Mouse (Mus musculus) CH12F3 (cell line): Measurements from ENCODE around the gene Retsat.

ENCODE experiments used
- in situ Hi-C: fragments of 300-500 bp; cut with MboI; formaldehyde crosslinking; loops from 2 replicates; pipeline ENCODE4 v1.14.3; 2020; ENCODE audit warnings: low sequenced_read_pairs

The Retsat gene

DNA sequence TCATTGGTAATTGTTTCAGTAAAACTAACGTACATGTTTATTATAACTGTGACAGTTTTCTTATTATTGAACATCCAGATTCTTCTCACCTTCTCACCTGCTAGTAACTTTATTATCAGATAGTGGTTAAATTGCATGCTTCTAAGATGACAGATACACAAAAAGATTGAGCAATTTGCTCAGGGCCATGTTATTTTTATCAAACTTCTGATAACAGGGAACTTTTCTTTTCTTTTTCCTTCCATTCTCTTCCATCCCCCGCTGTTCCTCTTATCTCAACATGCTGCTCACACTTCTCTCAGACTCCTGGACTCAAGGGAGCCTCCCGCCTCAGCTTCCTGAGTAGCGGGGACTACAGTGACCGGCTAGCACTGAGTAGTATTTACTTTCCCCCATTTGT lies 22.6 kb downstream of the Retsat start:
- in situ Hi-C loops, result no loop called here

- in situ Hi-C loops, result no loop called here
Measured at GRCm38 (mm10) chr6:72622917-72623316, 24.6 kb downstream of the Retsat start.

GRCm38 (mm10) chr6:72623661-72624402 lies 25.6 kb downstream of the Retsat start:
- in situ Hi-C loops, result no loop called here

DNA sequence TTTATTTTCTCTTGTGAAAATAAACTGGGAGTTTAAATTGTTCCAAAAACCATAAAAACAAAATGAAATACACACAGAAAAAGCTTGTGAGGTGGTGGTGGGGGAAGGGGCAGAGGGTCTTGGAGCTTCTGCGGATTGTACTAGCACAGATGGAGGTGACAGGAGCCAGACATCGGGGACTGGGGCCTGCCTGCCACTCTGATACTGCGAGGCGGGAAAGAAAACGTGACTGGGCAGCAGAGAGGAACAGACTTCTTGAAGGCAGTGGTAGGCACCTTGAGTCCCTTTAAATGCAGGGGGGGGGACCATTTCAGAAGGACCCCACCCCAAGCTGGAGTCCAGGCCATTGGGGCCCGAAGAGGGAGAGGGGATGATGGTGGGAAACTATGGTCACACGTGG lies 28.1 kb downstream of the Retsat start:
- in situ Hi-C loops, result no loop called here

GRCm38 (mm10) chr6:72627276-72627675 lies 29.0 kb downstream of the Retsat start:
- in situ Hi-C loops, result no loop called here

DNA sequence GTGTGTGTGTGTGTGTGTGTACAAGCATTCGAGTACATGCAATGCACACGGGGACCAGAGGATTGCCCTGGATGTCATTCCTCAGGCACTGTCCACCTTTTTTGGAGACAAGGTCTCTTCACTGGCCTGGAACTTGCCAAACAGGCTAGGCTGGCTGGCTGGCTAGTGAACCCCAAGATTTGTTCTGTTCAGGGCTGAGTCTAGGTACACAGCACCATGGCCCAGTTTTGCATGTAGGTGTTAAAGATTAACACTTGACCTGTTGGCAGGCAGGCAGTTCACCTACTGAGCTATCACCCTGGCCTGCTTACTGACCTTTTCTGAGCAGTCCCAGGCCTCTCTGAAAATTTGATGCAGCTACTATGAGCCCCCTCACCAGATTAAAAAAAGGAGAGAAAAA lies 32.1 kb downstream of the Retsat start:
- in situ Hi-C loops, result no loop called here

GRCm38 (mm10) chr6:72630961-72631360 lies 32.7 kb downstream of the Retsat start:
- in situ Hi-C loops, result no loop called here

- in situ Hi-C loops, result no loop called here
Measured at GRCm38 (mm10) chr6:72631700-72632099, 33.4 kb downstream of the Retsat start.

- in situ Hi-C loops, result no loop called here
Measured at GRCm38 (mm10) chr6:72634311-72634710, 36.0 kb downstream of the Retsat start.

DNA sequence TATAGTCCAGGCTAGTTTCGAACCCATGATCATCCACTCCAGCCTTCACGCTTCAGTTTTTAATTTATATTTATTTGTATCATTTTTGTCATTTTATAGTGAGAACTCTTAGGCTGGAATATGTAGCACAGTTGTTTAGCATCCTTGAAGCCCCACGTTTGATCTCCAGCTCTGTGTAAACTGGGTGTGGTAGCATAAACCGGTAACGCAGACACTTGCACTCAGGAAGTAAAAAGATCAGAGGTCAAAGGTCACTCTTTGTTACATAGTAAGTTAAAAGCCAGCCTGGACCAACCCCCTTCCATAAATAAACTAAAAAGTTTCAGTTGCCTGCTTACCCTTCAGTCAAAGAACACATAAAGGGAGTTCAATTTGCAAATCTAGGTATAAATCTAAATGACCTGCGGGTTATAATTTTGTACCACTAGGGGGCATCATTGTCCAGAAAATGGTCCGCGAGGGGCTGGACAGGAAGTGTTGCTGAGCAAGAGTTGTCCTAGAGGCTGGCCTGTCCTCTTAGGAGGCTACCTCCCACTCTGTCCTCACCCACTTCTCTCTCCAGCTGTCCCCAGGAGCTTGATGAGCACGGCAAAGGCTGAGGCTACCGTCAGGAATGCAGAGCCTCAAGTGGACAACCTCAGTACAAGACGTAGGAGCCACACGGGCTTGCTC lies 37.6 kb downstream of the Retsat start:
- in situ Hi-C loops, result no loop called here

GRCm38 (mm10) chr6:72636940-72637339 lies 38.7 kb downstream of the Retsat start:
- in situ Hi-C loops, result no loop called here

GRCm38 (mm10) chr6:72641218-72641954 lies 43.1 kb downstream of the Retsat start:
- in situ Hi-C loops, result no loop called here

GRCm38 (mm10) chr6:72644576-72644975 lies 46.3 kb downstream of the Retsat start:
- in situ Hi-C loops, result no loop called here

- in situ Hi-C loops, result no loop called here
Measured at GRCm38 (mm10) chr6:72645364-72645763, 47.1 kb downstream of the Retsat start.

DNA sequence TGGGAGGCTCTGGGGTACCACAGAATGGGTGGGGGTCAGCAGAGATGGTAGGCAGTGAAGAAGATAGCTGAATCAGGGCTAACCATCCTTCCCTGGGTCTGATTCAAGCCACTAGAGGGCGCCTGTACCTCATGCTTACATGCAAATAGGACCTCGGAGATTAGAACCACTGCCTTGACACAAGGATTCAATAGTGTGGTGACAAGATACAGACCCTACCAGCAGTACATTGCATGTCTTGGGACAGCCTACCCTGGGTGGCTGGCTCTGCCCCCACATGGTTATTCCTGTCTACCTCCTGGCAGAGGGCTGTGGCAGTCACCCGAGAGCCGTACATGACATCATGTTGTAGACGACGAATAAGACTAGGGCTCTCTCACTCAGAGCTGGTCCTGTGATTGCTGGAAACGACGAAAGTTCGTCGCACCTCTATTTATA lies 49.1 kb downstream of the Retsat start:
- in situ Hi-C loops, result no loop called here

GRCm38 (mm10) chr6:72648002-72648595 lies 49.8 kb downstream of the Retsat start:
- in situ Hi-C loops, result no loop called here

- in situ Hi-C loops, result loop anchor here (25.0 kb wide), 1 partner anchor 187 kb away; no protein-coding TSS in a partner anchor
Measured at GRCm38 (mm10) chr6:72650338-72650851, 52.1 kb downstream of the Retsat start.

GRCm38 (mm10) chr6:72653419-72653818 lies 55.1 kb downstream of the Retsat start:
- in situ Hi-C loops, result loop anchor here (25.0 kb wide), 1 partner anchor 184 kb away; no protein-coding TSS in a partner anchor

- in situ Hi-C loops, result loop anchor here (25.0 kb wide), 1 partner anchor 183 kb away; no protein-coding TSS in a partner anchor
Measured at GRCm38 (mm10) chr6:72654355-72654754, 56.1 kb downstream of the Retsat start.

DNA sequence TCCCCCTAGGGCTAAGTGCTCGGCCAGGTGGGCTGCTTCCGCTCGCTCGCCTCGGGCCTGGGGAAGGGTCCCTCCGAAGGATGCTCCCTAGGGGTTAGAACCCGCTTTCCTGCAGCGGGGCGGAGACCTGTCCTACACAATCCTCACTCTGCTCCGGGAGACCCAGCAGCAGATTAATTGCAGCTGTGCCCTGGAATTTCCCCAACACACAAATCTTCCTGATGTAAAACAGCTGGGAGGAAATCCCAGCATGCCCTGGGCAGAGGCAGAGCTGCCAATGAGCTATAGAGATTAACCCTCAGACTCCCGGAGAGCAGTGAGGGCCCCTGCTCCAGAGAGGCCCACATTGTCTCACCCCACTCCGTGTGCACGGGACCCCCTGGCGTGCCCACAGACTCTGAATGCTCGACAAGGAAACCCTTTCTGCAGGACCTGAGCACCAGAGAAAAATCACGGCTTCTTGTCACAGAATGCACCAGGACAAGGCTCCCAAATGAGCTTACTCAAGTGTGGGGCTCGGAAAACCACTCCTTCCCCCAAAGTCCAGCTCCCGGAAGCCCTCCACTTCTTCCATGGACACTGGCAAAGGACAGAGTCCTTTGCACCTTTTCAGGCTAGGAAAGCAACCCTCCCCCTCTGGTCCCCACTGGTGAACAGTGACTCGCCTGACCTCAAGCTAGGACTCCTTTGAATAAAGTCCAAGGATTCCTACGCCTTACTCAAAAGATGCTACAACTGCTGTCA lies 57.2 kb downstream of the Retsat start:
- in situ Hi-C loops, result loop anchor here (25.0 kb wide), 1 partner anchor 182 kb away; no protein-coding TSS in a partner anchor
